Mouse (Mus musculus): ENCODE results near the gene Gm21972.

DNA sequence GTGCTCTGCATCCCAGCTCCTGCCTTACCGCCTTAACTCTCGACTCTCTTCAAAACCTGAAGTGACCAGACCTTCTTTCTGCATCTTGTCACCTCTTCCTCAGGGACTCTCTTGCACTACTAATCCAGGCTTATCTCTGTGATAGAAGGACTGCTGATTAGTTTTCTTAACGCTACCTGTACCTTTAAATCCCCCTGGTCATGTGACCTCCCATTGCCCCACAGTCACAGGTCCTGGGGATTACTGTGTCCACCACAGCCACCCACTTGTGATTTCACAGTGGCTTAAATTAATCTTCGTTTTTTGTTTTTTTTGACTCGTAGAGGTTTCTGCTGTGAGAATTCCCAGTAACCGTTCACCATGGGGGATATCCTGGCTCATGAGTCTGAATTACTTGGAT lies 23.2 kb downstream of the Gm21972 start:
- TF ChIP-seq CTCF (IDR thresholded peaks at IDR 0.05; ENCODE audit: low read depth): no peak
- no peak for TF ChIP-seq EP300 (IDR thresholded peaks at IDR 0.05; ENCODE audit: low read depth)
